Mouse (Mus musculus) splenic B cell, adult 2 months (primary cell): Measurements from ENCODE around the gene Cfap74.
A peak's percentile ranks its signal among the peaks of the same experiment; 100 is the strongest.

Source experiments
- DNase-seq: peaks from one replicate; pipeline ENCODE4 v3.0.0-alpha.2; 2011; ENCODE audit warnings: low read depth, low spot score
- H3K27me3 ChIP-seq: 2 replicates; pipeline ENCODE4 v1.6.1; 2012; ENCODE audit warnings: mild to moderate bottlenecking, low read length, moderate library complexity, mixed read lengths; ENCODE audit not compliant: control insufficient read depth, poor library complexity, insufficient read depth, severe bottlenecking
- H3K36me3 ChIP-seq: 2 replicates; pipeline ENCODE4 v1.6.1; 2012; ENCODE audit warnings: mild to moderate bottlenecking, low read length, moderate library complexity, mixed read lengths; ENCODE audit not compliant: control insufficient read depth, poor library complexity, insufficient read depth, severe bottlenecking

The Cfap74 gene

DNA sequence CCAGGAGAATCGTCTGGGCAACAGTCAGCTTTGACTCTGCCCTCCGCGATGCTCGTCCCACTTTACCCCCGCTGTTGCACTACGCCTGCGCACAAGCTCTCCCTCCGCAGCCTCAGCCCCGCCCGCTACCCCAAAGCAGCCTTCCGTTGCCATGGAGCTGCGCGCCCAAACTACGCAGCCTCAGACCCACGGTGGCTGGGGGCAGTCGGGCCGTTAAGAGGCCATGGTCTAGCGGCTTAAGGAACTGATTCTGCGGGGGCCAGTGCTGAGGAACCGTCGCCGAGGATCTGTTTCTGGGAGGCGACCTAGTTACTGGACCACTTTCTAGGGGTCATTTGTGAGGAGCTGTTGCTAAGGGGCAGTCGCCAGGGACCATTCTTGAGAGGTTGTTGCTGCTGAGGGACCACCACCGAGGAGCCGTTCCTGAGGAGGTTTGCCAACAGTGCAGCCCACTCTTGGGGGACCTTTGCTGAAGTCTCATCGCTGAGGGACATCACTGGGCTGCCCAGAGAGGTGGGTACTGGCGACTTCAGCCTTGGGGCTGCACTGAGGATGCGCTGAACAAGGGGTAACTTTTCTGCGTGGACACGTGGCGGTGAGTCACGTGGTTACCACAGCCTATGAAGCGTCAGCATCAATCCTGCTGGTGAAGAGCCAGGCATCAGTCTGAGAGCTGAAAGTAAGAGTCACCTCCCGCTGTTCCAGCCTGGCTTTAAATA, at the start of gene Cfap74:
Gene Cfap74 (plus strand): TSS at position 133 of the 719 bp plus-strand sequence.
- Histone ChIP-seq H3K36me3 (no peaks in the 10 kb centered on the region), H3K27me3 (no peaks in the 10 kb centered on the region)
- DNase-seq: peak; percentile 48

DNA sequence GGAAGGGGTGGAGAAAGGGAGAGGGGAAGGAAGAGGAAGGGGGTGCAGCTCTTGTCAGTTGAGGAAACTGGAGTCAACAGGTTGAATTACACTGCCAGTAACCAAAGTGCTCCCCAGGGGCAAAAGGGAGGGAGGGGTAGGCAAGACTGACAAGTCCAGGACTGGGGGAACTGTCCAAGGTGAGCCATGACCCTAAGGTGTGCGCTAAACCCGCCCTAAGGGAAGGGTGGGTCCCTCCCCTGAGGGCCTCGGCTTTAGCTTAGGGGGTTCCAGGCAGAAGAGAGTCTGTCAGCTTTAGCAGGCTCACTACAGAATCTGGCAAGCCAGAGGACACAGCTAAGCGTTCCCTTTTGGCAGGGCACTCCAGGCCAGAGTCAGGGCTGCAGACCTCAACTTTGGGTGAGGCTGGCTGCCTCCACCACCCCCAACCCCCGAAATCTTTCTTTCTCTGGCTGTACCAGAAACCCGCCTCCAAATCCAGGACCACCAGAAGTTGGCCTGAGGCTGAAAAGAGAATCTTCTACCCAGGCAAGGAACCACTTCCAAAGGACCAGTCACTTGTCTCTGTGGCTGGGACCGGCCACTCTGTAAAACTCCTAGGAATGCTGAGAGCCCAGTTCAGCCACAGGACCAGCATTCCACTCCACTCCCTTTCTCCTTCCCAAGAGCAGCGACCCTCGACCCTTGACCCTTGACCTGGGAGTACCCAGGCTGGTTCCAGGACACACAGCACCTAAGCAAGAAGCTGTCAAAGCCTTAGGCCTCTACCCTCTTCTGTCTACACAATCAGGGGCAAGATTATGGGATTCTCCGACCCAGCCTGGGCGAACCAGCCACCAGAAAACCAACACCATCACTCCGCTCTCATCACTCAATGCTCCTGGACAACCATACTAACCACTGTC, 49.2 kb upstream of the Cfap74 start:
- Histone ChIP-seq H3K27me3 (no peaks in the 10 kb centered on the region), H3K36me3 (no peaks in the 10 kb centered on the region)
- no peak for DNase-seq

- Histone ChIP-seq H3K36me3 (no peaks in the 10 kb centered on the region), H3K27me3 (no peaks in the 10 kb centered on the region)
- peak; percentile 25 for DNase-seq
These were observed 48.1 kb upstream of the Cfap74 start for GRCm38 (mm10) chr4:155360856-155361255.

DNA sequence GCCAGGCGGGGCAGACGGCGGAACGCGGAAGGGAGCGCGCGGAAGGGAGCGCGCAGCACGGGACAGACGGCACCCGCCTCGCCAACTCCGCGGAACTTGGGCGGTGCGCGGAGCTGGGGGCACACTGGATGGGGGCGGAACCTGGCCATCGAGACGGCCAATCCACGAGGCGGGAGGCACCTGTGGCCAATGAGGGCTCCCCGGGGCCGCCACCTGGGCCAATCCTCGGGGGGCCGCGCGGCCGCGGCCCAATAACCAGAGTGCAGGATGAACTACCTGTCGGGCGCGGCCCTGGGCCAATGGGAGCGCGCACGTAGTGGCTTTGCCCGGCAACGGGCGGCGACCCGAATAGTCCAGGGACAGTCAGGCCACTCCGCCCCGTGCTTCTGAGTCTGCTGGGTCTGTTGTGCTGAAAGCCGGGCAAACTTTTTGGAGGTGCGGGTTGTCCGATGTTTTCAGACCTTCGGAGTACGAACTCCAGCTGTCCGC, 47.6 kb upstream of the Cfap74 start, which contains the start of gene Prkcz:
Gene Prkcz (minus strand): TSS at position 59 of the 489 bp plus-strand sequence.
- Histone ChIP-seq H3K27me3 (no peaks in the 10 kb centered on the region), H3K36me3 (no peaks in the 10 kb centered on the region)
- peak; percentile 75 for DNase-seq

DNA sequence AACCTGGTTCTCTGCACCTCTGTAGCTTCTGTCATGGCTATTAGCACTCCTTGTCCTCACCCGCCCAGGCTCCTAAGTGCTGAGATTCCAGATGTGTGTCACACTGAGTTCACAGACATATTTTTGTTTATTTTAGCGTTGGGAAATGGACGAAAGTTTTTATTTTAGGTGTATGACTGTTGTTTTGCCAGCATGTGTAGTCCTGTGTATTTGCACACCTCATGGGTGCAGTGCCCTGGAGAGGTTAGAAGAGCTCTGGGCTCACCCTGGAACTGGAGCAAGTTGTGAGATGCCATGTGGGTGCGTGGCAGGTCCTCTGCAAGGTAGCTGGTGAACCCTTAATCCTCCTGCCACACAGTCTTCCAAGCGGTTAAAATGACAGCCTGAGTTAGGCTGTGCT, 46.5 kb upstream of the Cfap74 start:
- Histone ChIP-seq H3K27me3 (no peaks in the 10 kb centered on the region), H3K36me3 (no peaks in the 10 kb centered on the region)
- no peak for DNase-seq

GRCm38 (mm10) chr4:155366784-155367183, 42.2 kb upstream of the Cfap74 start:
- no peak for DNase-seq
- Histone ChIP-seq H3K36me3 (no peaks in the 10 kb centered on the region), H3K27me3 (no peaks in the 10 kb centered on the region)

DNA sequence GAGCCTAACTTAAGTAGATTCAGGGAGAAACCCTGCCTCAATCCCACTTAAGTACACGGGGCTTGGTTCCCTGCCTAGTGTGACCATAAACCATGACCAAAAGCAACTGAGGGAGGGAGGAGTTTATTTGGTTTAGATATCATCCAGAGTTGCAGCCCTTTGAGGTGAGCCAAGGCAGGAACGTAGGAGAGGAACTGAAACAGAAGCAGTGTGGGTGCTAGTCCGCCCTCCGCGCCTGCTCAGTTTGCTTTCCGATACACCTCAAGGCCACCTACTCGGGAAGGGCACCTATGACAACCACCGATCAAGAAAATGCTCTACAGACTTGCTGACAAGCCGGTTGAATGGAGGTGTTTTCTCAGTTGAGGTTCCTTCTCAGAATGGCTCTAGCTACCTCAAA, 41.3 kb upstream of the Cfap74 start:
- peak; percentile 21 for DNase-seq
- Histone ChIP-seq H3K27me3 (no peaks in the 10 kb centered on the region), H3K36me3 (no peaks in the 10 kb centered on the region)

DNA sequence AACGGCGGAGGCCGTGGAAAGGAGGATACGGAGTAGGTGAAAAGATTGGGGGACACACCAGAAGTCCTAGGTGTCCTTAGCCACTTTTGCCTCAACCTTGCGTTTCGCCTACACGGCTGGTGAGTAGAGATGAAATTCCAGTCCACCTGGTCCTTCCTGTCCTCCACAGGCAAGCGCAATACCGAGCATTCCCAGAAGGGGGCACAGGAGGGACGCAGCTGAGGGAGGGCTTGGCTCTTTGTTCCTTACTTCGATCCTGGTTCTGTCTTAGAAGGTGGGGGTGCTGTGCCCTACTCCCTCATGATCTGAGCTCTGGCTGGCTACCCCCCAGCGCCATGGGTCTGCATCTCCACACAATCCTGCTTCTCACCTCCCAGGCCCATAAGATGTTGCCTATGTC, 40.3 kb upstream of the Cfap74 start:
- Histone ChIP-seq H3K36me3 (no peaks in the 10 kb centered on the region), H3K27me3 (no peaks in the 10 kb centered on the region)
- peak; percentile 54 for DNase-seq

DNA sequence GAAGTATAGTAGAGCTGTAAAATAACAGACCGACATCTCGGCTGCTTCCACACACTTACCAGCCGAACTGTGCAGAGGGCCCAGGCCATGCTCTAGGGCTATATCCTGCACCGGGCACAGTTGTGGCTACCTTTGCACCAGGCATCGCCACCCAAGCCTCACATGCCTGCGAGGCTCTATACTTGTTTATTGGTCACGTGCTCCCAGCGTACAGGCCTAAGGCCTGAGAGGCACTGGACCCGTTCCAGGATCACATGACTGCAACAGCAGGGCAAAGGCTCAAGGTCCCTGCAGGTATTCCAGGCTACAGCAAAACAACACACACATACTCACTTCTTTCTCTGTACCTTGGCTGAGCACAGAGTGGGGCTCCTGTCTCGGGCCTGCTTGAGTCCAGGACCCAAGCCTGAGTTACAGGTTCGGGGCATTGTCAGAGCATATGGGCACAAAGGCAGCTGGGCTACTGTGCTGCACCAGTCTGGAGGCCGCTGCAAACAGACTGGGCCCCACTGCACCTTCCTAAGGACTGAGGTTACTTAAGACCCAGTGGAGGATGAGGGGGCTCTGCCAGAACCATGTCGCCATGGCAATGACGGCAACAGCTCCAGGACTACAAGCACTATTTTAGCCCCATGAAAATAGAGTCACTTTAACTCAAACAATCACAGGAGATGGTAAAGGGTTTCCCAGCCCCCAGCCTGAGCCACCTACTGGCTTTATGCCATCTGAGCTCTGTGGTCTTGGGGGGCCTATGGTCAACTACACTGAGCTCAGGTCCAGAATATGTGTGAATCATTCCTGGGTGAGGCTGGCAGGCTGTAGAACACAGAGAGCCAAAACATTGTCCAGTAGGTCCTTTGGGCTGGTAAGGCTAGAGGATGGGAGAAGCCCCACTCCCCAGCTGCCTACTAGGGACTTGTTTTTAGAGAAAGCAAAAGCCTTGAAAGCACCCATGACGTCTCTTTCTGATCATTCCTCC, 38.0 kb upstream of the Cfap74 start:
- H3K27me3 ChIP-seq: no peaks in the 10 kb centered on the region
- no peaks in the 10 kb centered on the region for H3K36me3 ChIP-seq
- no peak for DNase-seq

GRCm38 (mm10) chr4:155371797-155372735, 36.9 kb upstream of the Cfap74 start:
- no peaks in the 10 kb centered on the region for H3K27me3 ChIP-seq
- DNase-seq: no peak
- H3K36me3 ChIP-seq: no peaks in the 10 kb centered on the region

DNA sequence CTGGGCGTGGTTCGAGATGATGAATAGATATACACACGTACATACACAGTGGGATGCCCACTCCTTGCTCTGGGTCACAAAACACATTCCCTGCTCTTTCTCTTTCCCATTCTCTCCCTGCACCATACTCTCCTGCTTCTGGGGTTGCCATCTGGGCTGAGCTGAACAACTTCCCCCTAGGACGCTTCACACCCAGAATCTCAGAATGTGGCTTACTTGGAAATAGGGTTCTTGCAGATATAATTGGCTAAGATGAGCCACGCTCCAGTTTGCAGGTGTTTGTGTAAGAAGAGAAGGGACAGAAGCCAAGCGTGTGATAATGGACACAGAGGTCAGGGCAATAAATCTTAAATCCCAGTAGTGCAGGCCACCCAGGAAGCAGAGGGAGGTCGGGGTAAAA, 27.0 kb upstream of the Cfap74 start:
- DNase-seq: no peak
- Histone ChIP-seq H3K36me3 (no peaks in the 10 kb centered on the region), H3K27me3 (no peaks in the 10 kb centered on the region; the same call in 1 of the 2 replicates)

- H3K36me3 ChIP-seq: no peaks in the 10 kb centered on the region
These were observed 26.2 kb upstream of the Cfap74 start for GRCm38 (mm10) chr4:155382752-155383151.

GRCm38 (mm10) chr4:155383326-155383725, 25.7 kb upstream of the Cfap74 start:
- Histone ChIP-seq H3K27me3 (no peaks in the 10 kb centered on the region; the same call in 1 of the 2 replicates), H3K36me3 (no peaks in the 10 kb centered on the region)
- no peak for DNase-seq

More at GRCm38 (mm10) chr4:155382752-155383151, 26.2 kb upstream of the Cfap74 start:
- no peak for DNase-seq
- H3K27me3 ChIP-seq: no peaks in the 10 kb centered on the region; the same call in 1 of the 2 replicates
